Mouse (Mus musculus) central nervous system, embryonic 18 days (tissue): ENCODE measurements around the gene 1700013G24Rik. TPM values are rescaled to one million over a fixed set of nuclear protein-coding genes. Genes with fewer than 3 reads are reported as not detected.

ENCODE experiments used
- polyA plus RNA-seq: library from polyadenylated mRNA; depleted of rRNA; stranded (reverse); fragments of >200 nt; gene quantifications from 2 replicates; pipeline ENCODE4 v1.2.3, GENCODE M21; 2012; rRNA removed

The 1700013G24Rik gene
- not detected in 2 replicates for polyA plus RNA-seq

GRCm38 (mm10) chr4:137453234-137453767, at the start of gene 1700013G24Rik:
Gene 1700013G24Rik (plus strand): TSS chr4:137453284.

GRCm38 (mm10) chr4:137409691-137410090, 43.4 kb upstream of the 1700013G24Rik start, which contains the start of gene Cela3a:
Gene Cela3a (minus strand): TSS chr4:137409791.

GRCm38 (mm10) chr4:137430502-137430901, 22.6 kb upstream of the 1700013G24Rik start, which contains the start of gene Cela3b:
Gene Cela3b (minus strand): TSS chr4:137430540.

GRCm38 (mm10) chr4:137468260-137469080, 15.4 kb downstream of the 1700013G24Rik start, which contains the start of gene Hspg2:
Gene Hspg2 (plus strand): TSS chr4:137468769.

Other genes with a start within 250 kb of the 1700013G24Rik start
- 5.2 and 8.5 TPM in 2 replicates for gene Wnt4, start 175.8 kb upstream of the 1700013G24Rik start, polyA plus RNA-seq
- gene Cdc42, start 95.6 kb upstream of the 1700013G24Rik start, polyA plus RNA-seq = 617 and 654 TPM in 2 replicates
- not detected in 2 replicates for gene Cela3a, start 43.5 kb upstream of the 1700013G24Rik start, polyA plus RNA-seq
- not detected in 2 replicates for gene Cela3b, start 22.7 kb upstream of the 1700013G24Rik start, polyA plus RNA-seq
- gene Hspg2, start 15.5 kb downstream of the 1700013G24Rik start, polyA plus RNA-seq = 4.7 and 6.2 TPM in 2 replicates
- not detected in 2 replicates for gene Ldlrad2, start 121.3 kb downstream of the 1700013G24Rik start, polyA plus RNA-seq
- gene Usp48, start 140.5 kb downstream of the 1700013G24Rik start, polyA plus RNA-seq = 142 and 144 TPM in 2 replicates
- gene Rap1gap, start 211.4 kb downstream of the 1700013G24Rik start, polyA plus RNA-seq = 172 TPM in 2 replicates